Mouse (Mus musculus): ENCODE measurements around the gene Dlg4.
A peak's percentile ranks its signal among the peaks of the same experiment; 100 is the strongest.

GRCm38 (mm10) chr11:70055618-70056214 lies 39.0 kb downstream of the Dlg4 start:
- peak; percentile 57; the same call in 1 of the 2 replicates for TF ChIP-seq CTCF (IDR thresholded peaks at IDR 0.05; ENCODE audit: insufficient read depth, low read depth, low read length)
- TF ChIP-seq POLR2A (IDR thresholded peaks at IDR 0.05; ENCODE audit: insufficient read depth, low read depth, low read length) = no peak
